Mouse (Mus musculus): ENCODE data around the gene Olfr1208.

The Olfr1208 gene

GRCm38 (mm10) chr2:88902211-88902610 lies at the start of gene Olfr1208:
Olfr1208 (minus strand) TSS chr2:88902311.
- no peak for DNase-seq

GRCm38 (mm10) chr2:88938011-88938410 lies 35.9 kb upstream of the Olfr1208 start, which contains the start of gene Olfr1211:
Olfr1211 (minus strand) TSS chr2:88938111.
- no peak for DNase-seq

GRCm38 (mm10) chr2:88915057-88915456 lies 12.9 kb upstream of the Olfr1208 start, which contains the start of gene Olfr1209:
Olfr1209 (minus strand) TSS chr2:88915157.
- no peak for DNase-seq

GRCm38 (mm10) chr2:88862931-88863330 lies 39.2 kb downstream of the Olfr1208 start, which contains the start of gene Olfr1206:
Olfr1206 (plus strand) TSS chr2:88863231.
- no peak for DNase-seq

- no peak for DNase-seq
Measured at GRCm38 (mm10) chr2:88848992-88849391, 53.1 kb downstream of the Olfr1208 start, which contains the start of gene Olfr1204. Olfr1204 (plus strand) TSS chr2:88849292.

Data from retina, postnatal 1 day (tissue).